Mouse (Mus musculus) hindbrain, embryonic 14.5 days (tissue): ENCODE data around the gene Stpg4. TPM values are rescaled to one million over a fixed set of nuclear protein-coding genes. Genes with fewer than 3 reads are reported as not detected.

ENCODE experiments used
- ATAC-seq: fragments of 200-750 bp; cut with Nextera tagmentation; 2 replicates; pipeline ENCODE4 v1.8.0; 2017; ENCODE audit warnings: moderate number of reproducible peaks, mild to moderate bottlenecking, moderate TSS enrichment, moderate library complexity; ENCODE audit not compliant: low FRiP score
- DNase-seq: peaks from one replicate; pipeline ENCODE4 v3.0.0-alpha.2; 2015; ENCODE audit warnings: low spot score
- H3K27ac ChIP-seq: fragments of 300-500 bp; sonication (generic); 2 replicates; pipeline ENCODE4 v1.5.1; 2014; ENCODE audit warnings: mild to moderate bottlenecking, moderate library complexity
- H3K27me3 ChIP-seq: fragments of 300-500 bp; sonication (generic); 2 replicates; pipeline ENCODE4 v1.6.1; 2014; ENCODE audit warnings: mild to moderate bottlenecking, low read length, mixed read lengths; ENCODE audit not compliant: control insufficient read depth, insufficient read depth
- H3K36me3 ChIP-seq: fragments of 300-500 bp; sonication (generic); replicated peaks from 2 replicates; pipeline ENCODE4 v1.6.1; 2014; ENCODE audit not compliant: control insufficient read depth, insufficient read depth
- H3K4me1 ChIP-seq: fragments of 300-500 bp; sonication (generic); replicated peaks from 2 replicates; pipeline ENCODE4 v1.6.1; 2014; ENCODE audit warnings: antibody characterized with exemption, low read length, mixed read lengths; ENCODE audit not compliant: control insufficient read depth, insufficient read depth
- H3K4me2 ChIP-seq: fragments of 300-500 bp; sonication (generic); replicated peaks from 2 replicates; pipeline ENCODE4 v1.6.1; 2014; ENCODE audit warnings: mild to moderate bottlenecking, moderate library complexity
- H3K4me3 ChIP-seq: fragments of 300-500 bp; sonication (generic); replicated peaks from 2 replicates; pipeline ENCODE4 v1.5.1; 2014; ENCODE audit warnings: mild to moderate bottlenecking, low read length
- H3K9ac ChIP-seq: fragments of 300-500 bp; sonication (generic); 2 replicates; pipeline ENCODE4 v1.6.1; 2014
- H3K9me3 ChIP-seq: fragments of 300-500 bp; sonication (generic); 2 replicates; pipeline ENCODE4 v1.6.1; 2016; ENCODE audit warnings: low read length; ENCODE audit not compliant: control insufficient read depth
- WGBS: fragments of 180-500 bp; shearing (Covaris S2); extraction: QIAGEN DNeasy Blood & Tissue Kit; methylation state at CpG from one replicate; pipeline ENCODE4 v1.1.7; 2014; 5-methylcytosine and 5-hydroxymethylcytosine counted together
- polyA plus RNA-seq: library from polyadenylated mRNA; unstranded; fragments of >200 nt; fragmentation: Nextera tagmentation; extraction: Ambion mirVana; gene quantifications from 2 replicates; pipeline ENCODE4 v1.2.1, GENCODE M21; 2014

Stpg4 gene
- polyA plus RNA-seq, result not detected in 2 replicates

DNA sequence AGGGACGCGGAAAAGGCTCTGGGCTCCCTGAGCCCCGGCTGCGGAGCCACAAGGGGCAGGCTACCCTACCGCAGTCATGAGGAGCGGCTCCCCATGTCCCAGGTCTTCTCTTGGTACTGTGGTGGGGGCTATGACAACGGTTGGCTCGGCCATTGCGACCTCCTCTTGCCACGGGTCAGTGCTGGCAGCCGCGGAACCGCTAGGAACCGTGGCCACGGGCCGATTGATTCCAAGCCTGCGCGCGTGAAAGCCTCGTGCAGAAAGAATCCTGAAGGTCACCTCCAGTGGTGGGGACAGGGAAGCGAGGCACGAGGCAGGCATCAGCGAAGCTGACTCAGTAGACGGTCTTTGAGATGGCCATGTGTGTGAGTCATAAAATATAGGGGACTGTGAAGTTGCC, at the start of gene Stpg4:
TSS of gene Stpg4 (minus strand) at position 231 of the 400 bp plus-strand sequence.
- ATAC-seq (no peak), DNase-seq (no peak)
- Histone ChIP-seq H3K27me3 (no peaks in the 10 kb centered on the region), H3K9me3 (no peaks in the 10 kb centered on the region), H3K9ac (no peak within 1 kb of the TSS), H3K4me2 (no peak within 1 kb of the TSS), H3K4me3 (no peak within 1 kb of the TSS), H3K36me3 (peaks cover 31% of the 10 kb centered on the region), H3K27ac (peak within 1 kb of the TSS; percentile 47), H3K4me1 (no peaks in the 10 kb centered on the region)
- 51% methylated on average over 24 of the region's 24 CpGs for WGBS

DNA sequence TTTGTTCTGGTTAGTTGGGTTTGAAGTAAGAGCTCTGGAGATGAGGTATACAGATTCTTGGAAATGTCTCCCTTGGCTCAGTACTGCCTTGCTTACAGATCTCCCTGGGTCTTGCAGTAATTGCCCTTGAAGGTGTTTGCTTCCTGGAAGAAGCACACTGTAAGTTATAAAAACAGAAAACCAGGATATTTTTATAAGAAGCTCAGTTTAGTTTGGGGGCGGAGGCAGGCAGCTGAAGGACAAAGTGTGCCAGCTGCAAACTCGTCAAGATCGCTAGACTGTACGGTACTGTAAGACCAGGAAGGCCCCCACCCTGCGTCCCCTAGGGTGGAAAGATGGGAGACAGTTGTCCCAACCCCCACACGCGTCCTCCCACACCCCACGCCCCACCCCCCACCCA, 47.8 kb upstream of the Stpg4 start:
- no peak overlapping the region for H3K4me2 ChIP-seq
- no peaks in the 10 kb centered on the region for H3K9me3 ChIP-seq
- H3K9ac ChIP-seq, result no peak overlapping the region
- H3K27me3 ChIP-seq, result no peaks in the 10 kb centered on the region
- ATAC-seq (no peak), DNase-seq (no peak)
- H3K36me3 ChIP-seq, result no peaks in the 10 kb centered on the region
- no peak overlapping the region for H3K27ac ChIP-seq
- H3K4me3 ChIP-seq, result no peak overlapping the region
- H3K4me1 ChIP-seq, result peaks cover 30% of the 10 kb centered on the region
- 67% methylated on average over 8 of the region's 8 CpGs for WGBS

DNA sequence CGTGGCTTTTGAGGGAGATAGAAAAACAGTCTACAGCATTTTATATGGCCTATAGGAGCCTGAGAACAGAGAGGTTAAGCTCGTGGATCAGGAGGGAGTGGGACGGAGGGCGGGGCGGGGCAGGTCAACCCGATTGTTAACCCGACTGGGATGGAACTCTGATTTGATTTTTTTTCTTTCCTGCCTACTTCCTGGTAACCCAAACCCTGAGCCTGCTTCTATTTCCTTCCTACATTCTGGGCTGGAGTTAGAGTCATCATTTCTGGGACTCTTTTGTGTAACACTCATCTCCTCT, 46.9 kb upstream of the Stpg4 start:
- 2% methylated on average over 7 of the region's 7 CpGs for WGBS
- Histone ChIP-seq H3K4me2 (peak overlapping the region; percentile 49), H3K9ac (peak overlapping the region; percentile 36), H3K36me3 (no peaks in the 10 kb centered on the region), H3K9me3 (no peaks in the 10 kb centered on the region), H3K4me3 (peak overlapping the region; percentile 9), H3K27ac (no peak overlapping the region), H3K4me1 (peaks cover 30% of the 10 kb centered on the region), H3K27me3 (no peaks in the 10 kb centered on the region)
- DNase-seq, result no peak
- no peak for ATAC-seq

DNA sequence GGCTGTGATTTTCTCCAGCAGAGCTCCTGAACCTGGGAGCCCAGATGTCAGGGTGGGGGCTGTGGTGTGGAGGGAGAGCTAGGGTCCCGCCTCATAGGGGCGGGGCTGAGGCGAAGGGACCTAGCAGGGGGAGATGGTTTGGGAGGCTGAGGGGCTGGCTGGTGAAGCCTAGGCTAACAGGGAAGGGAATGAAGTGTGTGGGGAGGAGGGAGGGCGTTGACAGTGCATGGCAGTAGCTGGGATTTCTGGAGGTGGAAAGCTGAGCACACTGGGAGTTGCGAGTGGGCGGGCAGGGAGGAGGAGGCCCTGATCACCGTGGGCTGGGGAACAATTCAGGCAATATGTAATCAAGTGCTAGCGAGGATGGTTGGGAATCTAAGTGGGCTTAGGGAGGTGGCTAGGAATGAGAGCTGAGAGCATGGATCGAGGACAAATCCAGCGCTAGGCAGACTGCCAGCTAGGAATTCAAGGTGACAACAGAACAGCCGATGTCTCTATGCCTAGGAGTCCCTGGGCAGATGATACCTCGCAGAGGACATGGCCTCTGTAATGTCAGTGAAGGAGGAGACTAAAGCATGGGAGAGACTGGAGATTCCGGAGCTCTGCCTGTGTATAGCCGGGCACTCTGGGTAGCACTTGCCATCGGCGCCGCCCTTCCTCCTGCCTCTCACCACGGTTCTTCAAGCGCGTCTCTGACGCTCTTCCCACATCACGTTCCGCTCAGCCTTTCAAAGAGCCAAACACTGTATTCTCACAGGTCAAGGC, 46.4 kb upstream of the Stpg4 start:
- H3K9ac ChIP-seq, result peak overlapping the region; percentile 36
- peaks cover 30% of the 10 kb centered on the region for H3K4me1 ChIP-seq
- ATAC-seq (peak; percentile 50), DNase-seq (peak; percentile 63)
- H3K27ac ChIP-seq, result peak overlapping the region; percentile 47
- under 1% methylated on average over 23 of the region's 23 CpGs for WGBS
- H3K4me3 ChIP-seq, result peak overlapping the region; percentile 9
- H3K27me3 ChIP-seq, result no peaks in the 10 kb centered on the region
- no peaks in the 10 kb centered on the region for H3K36me3 ChIP-seq
- no peaks in the 10 kb centered on the region for H3K9me3 ChIP-seq
- peak overlapping the region; percentile 49 for H3K4me2 ChIP-seq

DNA sequence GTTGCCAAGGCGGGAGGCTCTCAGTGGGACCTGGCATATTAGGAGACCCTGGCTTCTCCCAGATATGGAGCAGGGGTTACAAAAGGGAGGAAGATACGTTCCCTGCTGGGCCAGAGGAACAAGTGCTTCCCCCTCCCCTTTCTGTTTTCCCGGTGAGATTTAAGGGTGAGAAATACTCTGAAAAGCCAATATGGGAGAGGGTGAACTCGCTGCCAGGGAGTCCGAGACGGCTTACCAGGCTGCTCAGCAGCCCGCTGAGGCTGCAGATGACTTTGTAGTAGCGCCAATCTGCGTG, 45.8 kb upstream of the Stpg4 start:
- 9% methylated on average over 9 of the region's 9 CpGs for WGBS
- no peak for DNase-seq
- no peaks in the 10 kb centered on the region for H3K27me3 ChIP-seq
- no peaks in the 10 kb centered on the region for H3K36me3 ChIP-seq
- H3K9me3 ChIP-seq, result no peaks in the 10 kb centered on the region
- H3K4me3 ChIP-seq, result peak overlapping the region; percentile 9
- H3K4me2 ChIP-seq, result peak overlapping the region; percentile 49
- no peak for ATAC-seq
- peaks cover 29% of the 10 kb centered on the region for H3K4me1 ChIP-seq
- H3K27ac ChIP-seq, result peak overlapping the region; percentile 47
- H3K9ac ChIP-seq, result peak overlapping the region; percentile 36; the same call in 1 of the 2 replicates

DNA sequence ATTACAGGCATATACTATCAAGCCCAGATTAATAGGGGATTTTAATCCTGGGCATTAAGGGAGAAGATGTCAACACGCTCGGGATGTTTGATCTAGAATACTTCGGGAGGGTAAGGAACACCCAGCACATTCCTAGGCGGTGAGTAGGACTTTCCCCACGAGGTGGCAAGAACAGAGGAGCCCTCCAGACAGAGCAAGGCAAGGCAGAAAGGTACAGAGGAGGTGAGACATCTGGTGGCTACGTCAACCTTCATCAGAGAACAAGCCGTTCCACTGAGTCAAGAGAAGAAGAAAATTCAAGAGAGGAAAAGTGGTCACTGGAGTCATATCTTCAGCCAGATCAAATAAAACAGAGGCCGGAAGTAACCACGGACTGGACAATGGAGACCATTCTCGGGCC, 45.3 kb upstream of the Stpg4 start:
- Histone ChIP-seq H3K36me3 (no peaks in the 10 kb centered on the region), H3K9me3 (no peaks in the 10 kb centered on the region), H3K4me3 (no peak overlapping the region), H3K9ac (no peak overlapping the region), H3K4me1 (peaks cover 24% of the 10 kb centered on the region), H3K27ac (no peak overlapping the region), H3K4me2 (peak overlapping the region; percentile 49; the same call in 1 of the 2 replicates), H3K27me3 (no peaks in the 10 kb centered on the region)
- 63% methylated on average over 10 of the region's 10 CpGs for WGBS
- DNase-seq (no peak), ATAC-seq (no peak)

DNA sequence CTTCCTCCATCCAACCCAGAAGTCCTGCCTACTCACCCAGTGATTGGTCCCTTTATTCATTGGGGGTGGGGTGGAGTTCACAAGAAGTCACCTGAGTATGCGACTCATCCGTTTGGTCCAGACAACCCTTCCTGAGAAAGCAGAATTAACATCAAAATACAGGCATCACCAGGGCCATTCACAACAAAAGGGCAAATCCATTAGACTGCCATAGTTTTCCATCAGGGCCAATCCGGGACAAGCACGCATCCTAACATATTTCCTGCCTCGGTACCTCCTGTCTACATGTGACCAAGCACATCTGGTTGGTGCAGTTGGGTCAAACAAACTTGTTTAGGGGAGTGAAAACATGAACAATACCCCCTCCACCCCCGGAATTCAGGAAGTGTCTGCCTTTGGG, 44.1 kb upstream of the Stpg4 start:
- no peak for ATAC-seq

DNA sequence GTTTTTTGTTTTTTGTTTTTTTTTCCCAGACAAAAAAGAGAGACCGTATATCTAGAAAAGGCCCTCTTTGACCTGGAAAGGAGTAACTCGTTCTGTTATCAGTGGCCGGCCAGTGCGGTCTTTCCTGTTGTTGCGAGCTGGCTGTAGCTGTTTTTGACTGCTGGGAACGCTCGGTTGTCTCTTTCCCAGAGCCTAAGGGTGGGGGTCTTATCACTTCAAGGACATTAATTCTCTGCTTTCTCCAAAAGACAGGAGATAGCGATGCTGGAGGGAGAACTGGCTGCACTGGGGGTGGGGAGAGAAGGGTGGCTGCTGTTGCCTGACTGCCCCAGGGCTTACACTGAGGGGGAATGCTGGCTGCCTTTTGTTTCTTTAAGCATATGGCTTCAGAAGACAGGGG, 43.3 kb upstream of the Stpg4 start:
- 76% methylated on average over 8 of the region's 8 CpGs for WGBS

More for the DNA sequence above, 44.1 kb upstream of the Stpg4 start:
- Histone ChIP-seq H3K36me3 (no peaks in the 10 kb centered on the region), H3K27me3 (no peaks in the 10 kb centered on the region), H3K9ac (no peak overlapping the region), H3K4me3 (no peak overlapping the region), H3K27ac (no peak overlapping the region), H3K4me2 (no peak overlapping the region), H3K4me1 (peaks cover 20% of the 10 kb centered on the region), H3K9me3 (no peaks in the 10 kb centered on the region)
- DNase-seq, result no peak
- 61% methylated on average over 6 of the region's 6 CpGs for WGBS

DNA sequence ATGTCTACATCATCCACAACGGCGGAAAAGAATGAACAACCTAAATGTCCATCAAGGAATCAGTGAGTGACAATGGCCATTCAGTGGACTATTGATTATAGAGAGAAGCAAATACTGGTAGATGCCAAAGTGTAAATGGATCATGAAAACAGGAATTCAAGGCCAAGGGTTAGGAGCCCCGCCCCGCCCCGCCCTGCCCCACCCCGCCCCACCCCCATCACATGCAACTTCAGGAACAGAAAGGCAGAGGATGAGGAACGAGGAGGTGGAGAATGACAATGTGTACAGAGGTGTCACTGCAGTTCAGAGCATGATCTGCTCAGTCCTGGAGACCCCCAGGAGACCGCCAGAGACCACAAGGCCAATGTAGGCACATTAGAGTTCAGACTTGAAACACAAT, 42.7 kb upstream of the Stpg4 start:
- no peaks in the 10 kb centered on the region for H3K9me3 ChIP-seq
- no peak overlapping the region for H3K4me3 ChIP-seq
- no peak overlapping the region for H3K9ac ChIP-seq
- ATAC-seq (no peak), DNase-seq (no peak)
- 69% methylated on average over 8 of the region's 8 CpGs for WGBS
- peaks cover 20% of the 10 kb centered on the region for H3K4me1 ChIP-seq
- no peaks in the 10 kb centered on the region for H3K36me3 ChIP-seq
- no peak overlapping the region for H3K4me2 ChIP-seq
- H3K27ac ChIP-seq, result no peak overlapping the region
- no peaks in the 10 kb centered on the region for H3K27me3 ChIP-seq

More for the DNA sequence above, 43.3 kb upstream of the Stpg4 start:
- Histone ChIP-seq H3K9me3 (no peaks in the 10 kb centered on the region), H3K9ac (no peak overlapping the region), H3K4me1 (peaks cover 20% of the 10 kb centered on the region), H3K4me3 (no peak overlapping the region), H3K27ac (no peak overlapping the region), H3K4me2 (no peak overlapping the region), H3K36me3 (no peaks in the 10 kb centered on the region), H3K27me3 (no peaks in the 10 kb centered on the region)
- DNase-seq (no peak), ATAC-seq (no peak)

DNA sequence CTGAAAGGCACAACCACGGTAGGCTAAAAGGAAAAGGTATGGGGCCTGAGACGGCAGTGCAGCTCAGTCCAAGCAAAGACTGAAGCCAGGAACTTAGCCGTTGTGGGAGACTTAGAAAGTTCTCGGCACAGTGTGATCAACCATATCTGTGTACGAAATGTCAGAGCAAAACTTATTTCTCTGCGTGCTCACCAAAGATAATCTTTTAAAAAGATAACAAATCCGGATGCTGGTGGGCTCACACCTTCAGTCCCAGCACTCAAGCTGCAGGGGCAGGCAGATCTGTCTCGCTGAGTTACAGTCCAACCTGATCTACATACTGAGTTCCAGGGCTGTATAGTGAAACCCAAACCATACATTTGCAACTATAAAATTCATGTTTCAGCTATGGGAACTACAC, 41.9 kb upstream of the Stpg4 start:
- 84% methylated on average over 8 of the region's 8 CpGs for WGBS
- H3K9me3 ChIP-seq, result no peaks in the 10 kb centered on the region
- no peak overlapping the region for H3K4me3 ChIP-seq
- no peak overlapping the region for H3K9ac ChIP-seq
- no peak overlapping the region for H3K27ac ChIP-seq
- DNase-seq, result no peak
- no peak overlapping the region for H3K4me2 ChIP-seq
- no peaks in the 10 kb centered on the region for H3K27me3 ChIP-seq
- H3K4me1 ChIP-seq, result peaks cover 13% of the 10 kb centered on the region
- H3K36me3 ChIP-seq, result no peaks in the 10 kb centered on the region
- ATAC-seq, result no peak
